Mouse (Mus musculus) adipocyte (in vitro differentiated cells): ENCODE results near the gene Adsl.
"Not testable (repeated sequence)": the region's sequence is repeated elsewhere in the genome, so short reads cannot be mapped to it uniquely, and the experiment has no call there.

ENCODE experiments used
- DNase-seq: peaks from one replicate; pipeline ENCODE4 v3.0.0-alpha.2; 2016; ENCODE audit warnings: low spot score

The Adsl gene

DNA sequence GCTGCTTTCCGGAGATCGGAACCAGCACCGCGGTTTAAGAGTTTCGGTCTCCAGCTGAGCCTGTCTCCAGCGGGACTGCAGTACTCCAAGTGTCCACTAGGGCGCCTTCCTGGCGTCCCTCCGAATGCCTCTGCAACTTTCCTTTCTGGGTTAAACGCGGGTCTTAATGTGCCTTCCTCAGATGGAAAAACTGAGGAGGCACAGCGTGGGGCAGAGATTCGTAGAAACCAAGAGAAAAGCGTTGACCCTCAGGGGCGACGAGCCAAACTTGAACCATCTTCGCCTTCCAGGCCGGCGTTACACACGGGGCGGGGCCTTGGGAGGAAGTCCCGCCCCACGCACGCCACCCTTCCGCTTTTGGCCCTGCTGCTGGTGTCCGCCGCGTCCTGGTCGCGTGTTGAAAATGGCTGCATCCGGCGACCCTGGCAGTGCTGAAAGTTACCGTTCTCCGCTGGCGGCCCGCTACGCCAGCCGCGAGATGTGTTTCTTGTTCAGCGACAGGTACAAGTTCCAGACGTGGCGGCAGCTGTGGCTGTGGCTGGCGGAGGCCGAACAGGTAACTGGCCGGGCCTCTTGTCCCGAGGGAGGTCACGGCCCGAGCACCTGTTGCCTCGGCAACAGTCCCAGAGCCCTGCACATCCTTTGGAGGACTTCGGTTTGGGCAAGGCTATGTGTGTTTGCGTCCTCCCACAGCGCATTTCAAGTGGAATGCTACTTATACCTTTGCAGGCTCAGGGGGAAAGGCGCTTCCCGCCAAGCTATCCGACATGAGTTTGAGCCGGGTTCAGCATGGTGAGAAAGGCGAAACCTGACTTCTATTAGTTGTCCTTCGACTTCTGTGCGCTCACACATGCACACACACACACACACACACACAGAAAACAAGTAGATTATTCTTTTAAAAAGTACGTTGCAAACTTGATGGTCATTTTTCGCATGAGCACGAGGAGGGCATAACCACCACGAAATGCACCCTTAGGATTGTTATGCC lies at the start of gene Adsl:
Gene Adsl (plus strand): TSS at position 346 of the 991 bp plus-strand sequence.
- peak; percentile 88 for DNase-seq

DNA sequence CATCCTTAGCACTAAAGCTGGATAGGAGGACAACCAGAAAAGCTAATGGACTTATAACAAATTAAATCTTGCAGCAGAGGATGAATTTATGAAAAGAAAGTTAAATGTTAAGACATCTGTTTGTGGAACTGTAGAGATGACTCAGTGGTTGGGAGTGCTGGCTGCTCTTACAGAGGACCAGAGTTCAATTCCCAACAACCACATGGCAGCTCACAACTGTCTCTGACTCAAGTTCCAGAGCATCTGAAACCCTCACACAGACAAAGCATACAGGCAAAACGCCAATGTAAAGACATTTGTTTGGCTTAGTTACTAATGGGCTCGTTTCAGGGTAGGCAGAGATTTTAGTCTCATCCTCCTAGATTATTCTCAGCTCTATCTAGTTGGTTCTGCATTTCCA lies 48.5 kb upstream of the Adsl start:
- peak; percentile 14 for DNase-seq

DNA sequence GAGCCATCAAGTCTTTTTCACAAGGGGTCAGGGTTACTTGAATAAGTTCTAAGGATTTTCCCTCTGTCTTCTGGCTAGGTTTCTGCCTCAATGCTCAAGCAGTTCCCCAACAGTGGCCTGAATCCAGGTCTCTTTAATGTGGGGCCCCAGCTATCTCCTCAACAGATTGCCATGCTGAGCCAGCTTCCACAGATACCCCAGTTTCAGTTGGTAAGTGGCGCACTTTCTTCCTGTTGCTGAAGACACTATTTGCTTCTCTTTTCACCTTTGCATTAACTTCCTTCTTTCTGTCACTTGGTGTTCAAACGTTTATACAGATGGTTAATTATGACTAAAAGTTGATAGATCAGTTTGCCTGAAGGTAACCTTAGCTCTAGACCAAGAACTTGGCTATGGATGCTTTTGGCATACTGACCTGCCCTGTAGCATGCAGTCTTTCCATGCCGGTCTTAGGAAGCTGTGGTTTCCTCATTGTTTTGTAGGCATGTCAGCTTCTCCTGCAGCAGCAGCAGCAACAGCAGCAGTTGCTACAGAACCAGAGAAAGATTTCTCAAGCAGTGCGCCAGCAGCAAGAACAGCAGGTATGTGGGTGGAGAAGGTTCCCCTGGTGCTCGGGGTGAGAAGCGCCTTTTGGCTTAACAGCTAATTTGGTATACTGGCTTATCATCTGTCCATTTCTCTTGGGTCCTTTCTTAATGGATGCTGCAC lies 46.3 kb upstream of the Adsl start:
- peak; percentile 6 for DNase-seq

DNA sequence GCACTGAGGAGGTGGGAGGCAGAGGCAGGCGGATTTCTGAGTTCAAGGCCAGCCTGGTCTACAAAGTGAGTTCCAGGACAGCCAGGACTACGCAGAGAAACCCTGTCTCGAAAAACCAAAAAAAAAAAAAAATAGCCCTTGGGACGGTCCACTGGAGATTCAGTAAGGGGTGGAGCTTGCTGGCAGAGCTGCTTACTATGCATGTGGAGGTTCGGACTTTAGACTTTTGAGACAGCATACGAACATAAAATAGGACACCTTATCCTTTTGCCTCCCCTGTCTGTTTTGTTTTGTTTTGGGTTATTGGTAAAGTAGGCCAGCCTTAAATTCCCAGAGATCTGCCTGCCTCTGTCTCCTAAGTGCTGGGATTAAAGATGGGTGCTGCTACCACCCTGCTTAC lies 43.5 kb upstream of the Adsl start:
- not testable (repeated sequence) for DNase-seq

- no peak for DNase-seq
Measured at GRCm38 (mm10) chr15:80910183-80910582, 38.1 kb upstream of the Adsl start.

- no peak for DNase-seq
Measured at GRCm38 (mm10) chr15:80910790-80911531, 37.3 kb upstream of the Adsl start.

- no peak for DNase-seq
Measured at GRCm38 (mm10) chr15:80912175-80912574, 36.1 kb upstream of the Adsl start.

DNA sequence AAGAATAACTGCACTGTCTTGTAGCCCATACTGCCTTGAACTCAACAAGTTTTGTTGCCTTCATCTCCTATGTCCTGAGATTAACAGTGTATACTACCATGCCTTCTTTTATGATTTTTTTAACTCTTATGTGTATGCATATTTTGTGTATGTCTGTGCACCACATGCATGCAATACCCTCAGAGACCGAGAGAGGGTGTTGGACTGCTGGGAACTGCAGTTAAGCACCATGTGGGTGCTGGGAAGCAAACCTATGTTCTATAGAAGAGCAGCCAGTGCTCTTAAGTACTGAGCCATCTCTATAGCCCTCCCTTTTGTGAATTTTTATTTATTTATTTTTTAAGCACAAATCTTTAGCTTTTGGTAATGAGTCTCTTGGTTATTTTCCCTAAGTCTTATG lies 34.5 kb upstream of the Adsl start:
- DNase-seq, result no peak

DNA sequence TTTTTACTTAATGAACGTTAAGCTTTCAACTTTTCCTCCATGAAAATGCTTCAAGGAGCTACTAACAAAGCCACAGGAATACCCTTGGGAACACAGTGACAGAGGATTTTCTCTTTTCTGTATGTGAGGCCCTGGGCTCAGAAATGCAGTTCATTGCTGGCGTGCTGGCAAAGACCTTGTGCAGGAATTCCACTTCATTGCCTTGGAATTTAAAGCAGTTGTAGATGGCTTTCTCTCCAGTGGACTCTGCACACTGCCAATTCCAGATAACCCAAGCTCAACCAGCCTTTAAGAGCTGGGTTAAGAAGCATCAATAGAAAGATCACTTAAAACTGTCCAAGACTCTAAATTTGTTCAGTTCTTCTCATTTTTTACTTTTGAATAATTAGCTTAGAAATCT lies 32.4 kb upstream of the Adsl start:
- DNase-seq, result peak; percentile 5

- no peak for DNase-seq
Measured at GRCm38 (mm10) chr15:80916621-80917020, 31.7 kb upstream of the Adsl start.

- no peak for DNase-seq
Measured at GRCm38 (mm10) chr15:80920346-80920745, 27.9 kb upstream of the Adsl start.

DNA sequence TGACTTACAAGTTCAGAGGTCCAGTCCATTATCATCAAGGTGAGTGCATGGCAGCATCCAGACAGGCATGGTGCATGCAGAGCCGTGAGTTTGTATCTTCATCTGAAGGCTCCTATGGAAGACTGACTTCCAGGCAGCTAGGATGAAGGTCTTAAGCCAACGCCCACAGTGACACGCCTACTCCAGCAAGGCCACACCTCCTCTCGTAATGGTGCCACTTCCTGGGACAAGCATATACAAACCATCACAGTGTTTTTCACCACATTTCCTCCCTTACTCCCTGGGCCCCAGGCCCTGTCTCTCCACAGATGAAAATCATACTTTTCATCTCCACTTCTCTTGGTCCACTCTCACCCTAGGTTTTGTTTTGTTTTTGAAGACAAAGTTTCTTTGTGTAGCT lies 26.5 kb upstream of the Adsl start:
- DNase-seq, result no peak

DNA sequence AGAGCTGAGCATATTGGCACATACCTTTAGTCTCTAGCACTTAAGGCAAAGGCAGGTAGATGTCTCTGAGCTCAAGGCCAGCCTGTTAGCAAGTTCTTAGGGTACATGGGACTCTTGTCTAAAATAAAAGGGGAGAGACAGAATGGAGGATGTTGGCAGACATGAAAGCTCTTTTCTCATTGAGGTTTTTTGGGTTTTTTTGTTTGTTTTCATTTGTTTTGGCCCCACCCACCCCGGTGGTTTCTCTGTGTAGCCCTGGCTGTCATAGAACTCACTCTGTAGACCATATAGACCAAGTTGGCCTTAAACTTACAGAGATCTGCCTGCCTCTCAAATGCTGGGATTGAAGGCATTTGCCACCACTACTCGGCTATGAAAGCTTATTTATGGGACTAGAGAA lies 24.1 kb upstream of the Adsl start:
- DNase-seq, result no peak

DNA sequence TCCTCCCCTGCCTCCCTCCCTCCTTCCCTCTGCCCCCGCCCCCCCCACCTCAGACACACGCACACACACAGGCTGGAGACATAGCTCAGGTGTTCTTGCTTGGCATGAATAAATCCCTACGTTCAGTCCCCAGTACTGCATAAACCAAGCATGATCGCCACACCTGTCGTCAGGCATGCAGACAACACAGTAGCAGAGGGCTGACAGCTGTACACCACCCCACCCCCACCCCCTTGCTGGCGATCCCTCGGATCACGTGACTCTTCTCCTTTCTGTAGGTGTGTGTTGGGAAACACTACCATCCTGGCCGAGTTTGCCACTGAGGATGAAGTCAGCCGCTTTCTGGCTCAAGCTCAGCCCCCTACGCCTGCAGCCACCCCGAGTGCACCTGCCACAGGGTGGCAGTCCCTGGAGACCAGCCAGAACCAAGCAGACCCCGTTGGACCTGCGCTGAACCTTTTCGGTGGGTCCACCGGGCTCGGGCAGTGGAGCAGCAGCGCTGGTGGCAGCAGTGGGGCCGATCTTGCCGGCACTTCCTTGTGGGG lies 19.4 kb upstream of the Adsl start:
- DNase-seq, result no peak

- no peak for DNase-seq
Measured at GRCm38 (mm10) chr15:80930048-80930571, 18.2 kb upstream of the Adsl start.

DNA sequence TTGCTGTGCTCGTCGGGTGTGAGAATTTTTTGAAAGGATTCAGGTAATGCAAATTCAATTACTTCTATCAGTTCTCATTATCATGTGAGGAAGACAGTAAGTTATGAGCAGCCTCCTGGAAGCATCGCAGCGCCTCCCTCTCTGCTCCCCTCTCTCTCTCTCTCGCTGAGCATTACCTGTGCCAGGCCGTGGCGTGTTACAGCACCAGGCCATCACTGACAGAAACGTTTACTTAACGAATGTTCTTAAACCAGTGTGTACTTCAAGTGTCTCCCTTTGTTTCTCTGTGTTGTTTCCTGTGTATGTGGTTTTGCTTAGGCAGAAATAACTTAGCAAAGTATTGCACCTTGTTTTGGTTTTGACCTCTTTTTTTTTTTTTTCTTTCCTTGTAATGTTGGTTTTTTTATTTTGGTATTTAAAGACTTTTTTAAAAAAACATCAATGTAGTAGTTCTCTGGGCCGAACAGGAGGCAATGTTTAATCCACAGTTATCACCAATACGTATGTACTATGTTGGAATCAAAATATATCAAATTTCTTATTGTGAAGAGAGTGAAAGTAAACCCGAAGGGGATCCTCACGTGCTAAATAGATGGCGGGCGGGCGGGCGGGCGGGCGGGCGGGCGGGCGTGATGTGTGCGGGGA lies 17.5 kb upstream of the Adsl start:
- not testable (repeated sequence) for DNase-seq

DNA sequence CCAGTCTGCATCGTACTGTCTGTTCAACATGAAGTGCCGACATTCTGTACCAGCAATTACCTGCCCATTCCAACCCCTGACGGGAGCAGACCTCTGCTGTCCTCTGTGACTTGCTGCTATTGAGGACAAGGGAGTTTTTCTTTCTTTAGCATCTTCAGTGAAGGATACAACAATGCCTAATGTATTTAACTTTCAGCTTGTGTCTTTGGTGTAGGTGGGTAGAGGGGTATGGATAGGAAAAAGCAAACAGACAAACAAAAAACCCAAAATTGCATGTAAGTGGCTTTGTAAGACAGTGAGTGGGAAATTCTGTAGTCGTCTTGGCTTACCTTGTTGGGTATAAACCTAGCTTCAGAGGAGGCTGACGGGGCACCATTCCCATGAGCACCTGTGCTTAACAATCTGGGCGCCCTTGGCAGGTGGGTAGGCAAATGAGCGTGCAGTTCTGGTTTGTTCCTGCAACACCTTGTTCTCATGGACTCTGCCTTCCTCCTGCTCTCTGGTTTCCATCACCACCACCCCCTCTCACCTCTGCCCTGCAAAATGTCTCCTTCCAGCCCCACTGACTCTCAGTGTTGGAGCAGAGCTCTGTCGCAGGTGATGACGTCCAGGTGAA lies 16.8 kb upstream of the Adsl start:
- no peak for DNase-seq

DNA sequence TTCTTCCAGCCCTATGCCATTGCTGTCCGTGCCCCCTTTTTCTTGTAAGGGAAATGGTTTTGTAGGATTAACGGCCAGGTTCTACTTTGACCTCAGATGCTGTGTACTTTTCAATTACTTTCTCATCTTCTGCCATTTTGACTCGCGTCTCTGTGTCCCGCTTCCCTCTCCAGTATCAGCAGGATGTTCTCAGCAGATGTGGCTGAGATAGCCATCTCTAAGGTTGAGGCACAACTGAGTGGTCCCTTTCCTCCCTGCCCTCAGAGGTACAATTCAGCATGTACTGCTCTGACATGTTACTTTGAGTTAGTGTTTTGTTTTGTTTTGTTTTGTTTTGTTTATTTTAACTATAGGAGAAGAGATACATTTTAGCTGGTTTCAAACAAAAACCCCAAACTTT lies 13.4 kb upstream of the Adsl start:
- DNase-seq, result no peak

- DNase-seq, result no peak
Measured at GRCm38 (mm10) chr15:80936686-80937085, 11.6 kb upstream of the Adsl start.

DNA sequence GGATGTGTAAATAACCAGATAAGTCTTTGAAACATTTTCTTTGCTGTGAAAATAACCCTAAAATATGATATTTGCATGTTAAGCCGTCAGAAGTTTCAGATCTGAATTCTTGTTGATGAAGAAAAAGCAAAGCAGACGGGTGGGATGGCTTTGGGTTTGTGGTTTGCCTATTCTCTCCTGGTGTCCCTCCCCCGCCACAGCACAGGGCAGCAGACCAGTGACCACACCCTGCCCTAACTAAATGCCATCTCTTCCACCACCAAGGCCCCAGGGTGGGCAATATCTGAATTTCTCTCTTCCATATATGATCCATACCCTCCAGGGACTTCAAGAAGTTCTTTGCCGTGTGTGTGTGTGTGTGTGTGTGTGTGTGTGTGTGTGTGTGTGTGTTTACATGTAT lies 9.7 kb upstream of the Adsl start:
- no peak for DNase-seq

DNA sequence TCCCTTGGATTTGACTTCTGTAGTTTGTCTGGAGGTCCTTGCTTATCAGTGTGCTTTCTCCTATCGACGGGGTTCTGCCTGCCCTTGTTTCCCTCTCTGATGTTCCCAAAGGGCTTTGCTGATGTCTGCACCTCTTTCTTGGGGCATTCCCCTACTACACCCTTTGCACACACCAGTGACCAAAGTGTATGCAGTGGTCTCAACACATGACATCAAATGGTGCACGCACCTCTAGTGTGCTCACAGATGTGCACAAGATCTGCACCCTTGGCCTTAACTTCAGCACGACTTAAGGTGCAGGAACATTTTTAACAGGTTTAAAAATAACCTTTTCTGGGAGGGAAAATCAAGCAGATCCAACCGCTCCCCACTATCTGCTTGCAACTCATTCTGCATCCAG lies 8.9 kb upstream of the Adsl start:
- DNase-seq, result no peak
